Mouse (Mus musculus) stomach, embryonic 14.5 days (tissue): ENCODE measurements around the gene Trim30c. TPM values are rescaled to one million over a fixed set of nuclear protein-coding genes. Genes with fewer than 3 reads are reported as not detected.
A peak's percentile ranks its signal among the peaks of the same experiment; 100 is the strongest.
"Not testable (repeated sequence)": the region's sequence is repeated elsewhere in the genome, so short reads cannot be mapped to it uniquely, and the experiment has no call there.

Experiments used
- ATAC-seq: fragments of 200-750 bp; cut with Nextera tagmentation; 2 replicates; pipeline ENCODE4 v1.8.0; 2017; ENCODE audit warnings: low read depth, moderate TSS enrichment; ENCODE audit not compliant: insufficient number of reproducible peaks, insufficient read depth, low FRiP score
- H3K27ac ChIP-seq: fragments of 300-500 bp; sonication (generic); 2 replicates; pipeline ENCODE4 v1.5.1; 2014; ENCODE audit warnings: mild to moderate bottlenecking, low read length, moderate library complexity, mixed read lengths
- H3K27me3 ChIP-seq: fragments of 300-500 bp; sonication (generic); 2 replicates; pipeline ENCODE4 v1.6.1; 2014; ENCODE audit warnings: low read length, control low read depth, mixed read lengths; ENCODE audit not compliant: control insufficient read depth, insufficient read depth
- H3K36me3 ChIP-seq: fragments of 300-500 bp; sonication (generic); 2 replicates; pipeline ENCODE4 v1.6.1; 2014; ENCODE audit warnings: mild to moderate bottlenecking, control low read depth, low read length, moderate library complexity, mixed read lengths; ENCODE audit not compliant: control insufficient read depth, insufficient read depth
- H3K4me1 ChIP-seq: fragments of 300-500 bp; sonication (generic); 2 replicates; pipeline ENCODE4 v1.6.1; 2014; ENCODE audit warnings: low read length, control low read depth, mixed read lengths; ENCODE audit not compliant: control insufficient read depth, insufficient read depth
- H3K4me2 ChIP-seq: fragments of 300-500 bp; sonication (generic); replicated peaks from 2 replicates; pipeline ENCODE4 v1.6.1; 2014; ENCODE audit warnings: low read depth, low read length, control low read depth
- H3K4me3 ChIP-seq: fragments of 300-500 bp; sonication (generic); 2 replicates; pipeline ENCODE4 v1.5.1; 2014; ENCODE audit warnings: low read depth, low read length, control low read depth
- H3K9ac ChIP-seq: fragments of 300-500 bp; sonication (generic); replicated peaks from 2 replicates; pipeline ENCODE4 v1.6.1; 2014; ENCODE audit warnings: low read depth, mild to moderate bottlenecking, control low read depth, low read length, moderate library complexity, mixed read lengths
- H3K9me3 ChIP-seq: fragments of 300-500 bp; sonication (generic); 2 replicates; pipeline ENCODE4 v1.6.1; 2016; ENCODE audit warnings: low read depth, low read length, control low read depth; ENCODE audit not compliant: control insufficient read depth
- WGBS: fragments of 180-500 bp; shearing (Covaris S2); extraction: QIAGEN DNeasy Blood & Tissue Kit; methylation state at CpG from one replicate; pipeline ENCODE4 v1.1.7; 2014; 5-methylcytosine and 5-hydroxymethylcytosine counted together
- polyA plus RNA-seq: library from polyadenylated mRNA; unstranded; fragments of >200 nt; fragmentation: Nextera tagmentation; extraction: Ambion mirVana; gene quantifications from 2 replicates; pipeline ENCODE4 v1.2.1, GENCODE M21; 2014

The Trim30c gene
- polyA plus RNA-seq, 1 experiment from 2014 or later, result not detected

- Histone ChIP-seq H3K4me2 (peak within 1 kb of the TSS; percentile 52), H3K27me3 (no peaks in the 10 kb centered on the region), H3K9me3 (no peaks in the 10 kb centered on the region), H3K4me3 (peak within 1 kb of the TSS; percentile 35), H3K4me1 (no peaks in the 10 kb centered on the region), H3K9ac (no peak within 1 kb of the TSS), H3K27ac (no peak within 1 kb of the TSS), H3K36me3 (no peaks in the 10 kb centered on the region)
- ATAC-seq, result peak; percentile 100
- WGBS, result 5% methylated on average over 14 of the region's 14 CpGs
Measured at GRCm38 (mm10) chr7:104352717-104353599, 47.7 kb downstream of the Trim30c start, which contains the start of gene Trim12c. Trim12c (minus strand) TSS chr7:104353362.

GRCm38 (mm10) chr7:104348043-104348442, 52.6 kb downstream of the Trim30c start:
- not testable (repeated sequence) for H3K36me3 ChIP-seq, H3K9ac ChIP-seq, H3K27me3 ChIP-seq, ATAC-seq, H3K4me1 ChIP-seq, H3K27ac ChIP-seq, H3K9me3 ChIP-seq, H3K4me3 ChIP-seq, H3K4me2 ChIP-seq
- WGBS, result 87% methylated on average over 4 of the region's 4 CpGs

- H3K9me3 ChIP-seq, ATAC-seq: not testable (repeated sequence)
- WGBS, result 83% methylated on average over 2 of the region's 4 CpGs
Measured at GRCm38 (mm10) chr7:104340744-104341143, 59.9 kb downstream of the Trim30c start.

GRCm38 (mm10) chr7:104335547-104335946, 65.1 kb downstream of the Trim30c start:
- not testable (repeated sequence) for H3K9me3 ChIP-seq, ATAC-seq, H3K36me3 ChIP-seq, H3K9ac ChIP-seq, H3K27me3 ChIP-seq, H3K4me1 ChIP-seq, H3K4me3 ChIP-seq, H3K27ac ChIP-seq, H3K4me2 ChIP-seq
- 80% methylated on average over 3 of the region's 3 CpGs for WGBS

More at GRCm38 (mm10) chr7:104340744-104341143, 59.9 kb downstream of the Trim30c start:
- not testable (repeated sequence) for H3K4me3 ChIP-seq, H3K9ac ChIP-seq, H3K27me3 ChIP-seq, H3K36me3 ChIP-seq, H3K27ac ChIP-seq, H3K4me1 ChIP-seq, H3K4me2 ChIP-seq

Other genes with a start within 250 kb of the Trim30c start
- gene Olfm5, start 236.0 kb downstream of the Trim30c start, polyA plus RNA-seq, result not detected in 2 replicates
- 0.25 and 0.34 TPM in 2 replicates for gene Olfr648, start 217.4 kb downstream of the Trim30c start, polyA plus RNA-seq
- gene Olfr649, start 204.9 kb downstream of the Trim30c start, polyA plus RNA-seq, result not detected in 2 replicates
- gene Trim6, start 182.0 kb downstream of the Trim30c start, polyA plus RNA-seq, result 1.3 and 1.4 TPM in 2 replicates
- gene Trim34a, start 156.4 kb downstream of the Trim30c start, polyA plus RNA-seq, result 1.8 and 1.9 TPM in 2 replicates
- gene Trim5, start 112.7 kb downstream of the Trim30c start, polyA plus RNA-seq, result 0.31 and 0.36 TPM in 2 replicates
- 6.2 and 7.1 TPM in 2 replicates for gene Trim12a, start 85.4 kb downstream of the Trim30c start, polyA plus RNA-seq
- gene Trim34b, start 71.4 kb downstream of the Trim30c start, polyA plus RNA-seq, result not detected in 2 replicates
- 2.6 and 3.1 TPM in 2 replicates for gene Trim12c, start 47.5 kb downstream of the Trim30c start, polyA plus RNA-seq
- gene Trim30b, start 31.0 kb downstream of the Trim30c start, polyA plus RNA-seq, result 0.11 and 0.22 TPM in 2 replicates
- 1.4 and 1.9 TPM in 2 replicates for gene Trim30a, start 64.4 kb upstream of the Trim30c start, polyA plus RNA-seq
- gene Trim30d, start 107.0 kb upstream of the Trim30c start, polyA plus RNA-seq, result 0.62 and 0.73 TPM in 2 replicates
- gene Olfr651, start 149.3 kb upstream of the Trim30c start, polyA plus RNA-seq, result not detected in 2 replicates
- gene Olfr652, start 160.1 kb upstream of the Trim30c start, polyA plus RNA-seq, result not detected in 2 replicates
- gene Olfr653, start 176.5 kb upstream of the Trim30c start, polyA plus RNA-seq, result not detected in 2 replicates
- gene Olfr654, start 186.2 kb upstream of the Trim30c start, polyA plus RNA-seq, result not detected in 2 replicates
- not detected in 2 replicates for gene Olfr655, start 200.9 kb upstream of the Trim30c start, polyA plus RNA-seq
- gene Olfr656, start 213.1 kb upstream of the Trim30c start, polyA plus RNA-seq, result not detected in 2 replicates
- gene Olfr657, start 224.0 kb upstream of the Trim30c start, polyA plus RNA-seq, result not detected in 2 replicates
- not detected in 2 replicates for gene Olfr658, start 246.5 kb upstream of the Trim30c start, polyA plus RNA-seq